Mouse (Mus musculus) limb, embryonic 13.5 days (tissue): ENCODE results near the gene Pip4p1. TPM values are rescaled to one million over a fixed set of nuclear protein-coding genes. Genes with fewer than 3 reads are reported as not detected.
"Not testable (repeated sequence)": the region's sequence is repeated elsewhere in the genome, so short reads cannot be mapped to it uniquely, and the experiment has no call there.

Source experiments
- ATAC-seq: fragments of 200-750 bp; cut with Nextera tagmentation; 2 replicates; pipeline ENCODE4 v1.8.0; 2017; ENCODE audit warnings: low read depth, moderate number of reproducible peaks, moderate TSS enrichment; ENCODE audit not compliant: low FRiP score
- H3K27ac ChIP-seq: fragments of 300-500 bp; sonication (generic); 2 replicates; pipeline ENCODE4 v1.5.1; 2015; ENCODE audit warnings: inconsistent platforms, mild to moderate bottlenecking, moderate library complexity
- H3K27me3 ChIP-seq: fragments of 300-500 bp; sonication (generic); 2 replicates; pipeline ENCODE4 v1.6.1; 2015; ENCODE audit warnings: mild to moderate bottlenecking, inconsistent platforms
- H3K36me3 ChIP-seq: fragments of 300-500 bp; sonication (generic); 2 replicates; pipeline ENCODE4 v1.6.1; 2015; ENCODE audit warnings: inconsistent platforms, mild to moderate bottlenecking, moderate library complexity
- H3K4me1 ChIP-seq: fragments of 300-500 bp; sonication (generic); 2 replicates; pipeline ENCODE4 v1.6.1; 2015; ENCODE audit warnings: inconsistent platforms
- H3K4me2 ChIP-seq: fragments of 300-500 bp; sonication (generic); replicated peaks from 2 replicates; pipeline ENCODE4 v1.6.1; 2015; ENCODE audit warnings: inconsistent platforms, mild to moderate bottlenecking, moderate library complexity
- H3K4me3 ChIP-seq: fragments of 300-500 bp; sonication (generic); 2 replicates; pipeline ENCODE4 v1.5.1; 2015; ENCODE audit warnings: moderate library complexity, mild to moderate bottlenecking, inconsistent platforms
- H3K9ac ChIP-seq: fragments of 300-500 bp; sonication (generic); 2 replicates; pipeline ENCODE4 v1.6.1; 2015; ENCODE audit warnings: mild to moderate bottlenecking, inconsistent platforms
- H3K9me3 ChIP-seq: fragments of 300-500 bp; sonication (generic); 2 replicates; pipeline ENCODE4 v1.6.1; 2016; ENCODE audit warnings: inconsistent platforms
- WGBS: fragments of 180-500 bp; shearing (Covaris S2); methylation state at CpG from one replicate; pipeline ENCODE4 v1.1.7; 2015; 5-methylcytosine and 5-hydroxymethylcytosine counted together
- polyA plus RNA-seq: library from polyadenylated mRNA; unstranded; fragments of >200 nt; fragmentation: Nextera tagmentation; extraction: Ambion mirVana; gene quantifications from 2 replicates; pipeline ENCODE4 v1.2.1, GENCODE M21; 2015

The Pip4p1 gene
- polyA plus RNA-seq, 1 experiment from 2014 or later: 46.8 TPM

- ATAC-seq: not testable (repeated sequence)
Measured at GRCm38 (mm10) chr14:50958289-50958995, 27.8 kb upstream of the Pip4p1 start.

GRCm38 (mm10) chr14:50957146-50957545 is 26.5 kb upstream of the Pip4p1 start:
- H3K27ac ChIP-seq, H3K27me3 ChIP-seq, H3K36me3 ChIP-seq, H3K4me2 ChIP-seq, H3K4me1 ChIP-seq, H3K9ac ChIP-seq, H3K4me3 ChIP-seq, ATAC-seq, H3K9me3 ChIP-seq: not testable (repeated sequence)
- WGBS: 62% methylated on average over 3 of the region's 3 CpGs

More at GRCm38 (mm10) chr14:50958289-50958995, 27.8 kb upstream of the Pip4p1 start:
- WGBS: 85% methylated on average over 5 of the region's 5 CpGs
- H3K27ac ChIP-seq, H3K4me3 ChIP-seq, H3K4me2 ChIP-seq, H3K9me3 ChIP-seq, H3K9ac ChIP-seq, H3K27me3 ChIP-seq, H3K36me3 ChIP-seq, H3K4me1 ChIP-seq: not testable (repeated sequence)

- H3K4me1 ChIP-seq, ATAC-seq, H3K27me3 ChIP-seq, H3K9me3 ChIP-seq, H3K27ac ChIP-seq, H3K9ac ChIP-seq, H3K4me2 ChIP-seq, H3K36me3 ChIP-seq, H3K4me3 ChIP-seq: not testable (repeated sequence)
- 82% methylated on average over 6 of the region's 6 CpGs for WGBS
Measured at GRCm38 (mm10) chr14:50956724-50957123, 26.1 kb upstream of the Pip4p1 start.

- not testable (repeated sequence) for H3K27ac ChIP-seq, H3K4me1 ChIP-seq, H3K9ac ChIP-seq, H3K9me3 ChIP-seq, H3K27me3 ChIP-seq
- H3K4me2 ChIP-seq: peak within 1 kb of the TSS; percentile 50
- WGBS: 6% methylated on average over 18 of the region's 19 CpGs
- peak; percentile 84 for ATAC-seq
- peak within 1 kb of the TSS; percentile 19; the same call in 1 of the 2 replicates for H3K4me3 ChIP-seq
- peaks cover 12% of the 10 kb centered on the region for H3K36me3 ChIP-seq
Measured at GRCm38 (mm10) chr14:50955942-50956508, 25.4 kb upstream of the Pip4p1 start, which contains the start of gene Pnp2. Pnp2 (plus strand) TSS chr14:50955992.

- Histone ChIP-seq H3K36me3 (peaks cover 15% of the 10 kb centered on the region), H3K27ac (no peak overlapping the region), H3K9ac (no peak overlapping the region), H3K4me1 (no peaks in the 10 kb centered on the region), H3K9me3 (no peaks in the 10 kb centered on the region), H3K4me3 (no peak overlapping the region), H3K4me2 (no peak overlapping the region), H3K27me3 (no peaks in the 10 kb centered on the region)
- 91% methylated on average over 10 of the region's 10 CpGs for WGBS
- ATAC-seq: no peak
Measured at GRCm38 (mm10) chr14:50955487-50955886, 24.8 kb upstream of the Pip4p1 start.

- Histone ChIP-seq H3K9ac (peak overlapping the region; percentile 63; the same call in 1 of the 2 replicates), H3K4me3 (peak overlapping the region; percentile 51), H3K4me2 (peak overlapping the region; percentile 66)
- ATAC-seq, H3K4me1 ChIP-seq, H3K27me3 ChIP-seq, H3K36me3 ChIP-seq, H3K27ac ChIP-seq, H3K9me3 ChIP-seq: not testable (repeated sequence)
- 27% methylated on average over 3 of the region's 3 CpGs for WGBS
Measured at GRCm38 (mm10) chr14:50945526-50945925, 14.9 kb upstream of the Pip4p1 start.

GRCm38 (mm10) chr14:50945081-50945480 is 14.4 kb upstream of the Pip4p1 start:
- H3K9me3 ChIP-seq, H3K27me3 ChIP-seq, H3K36me3 ChIP-seq, H3K4me1 ChIP-seq, ATAC-seq: not testable (repeated sequence)
- 3% methylated on average over 6 of the region's 6 CpGs for WGBS
- Histone ChIP-seq H3K27ac (peak overlapping the region; percentile 89; the same call in 1 of the 2 replicates), H3K4me3 (peak overlapping the region; percentile 51), H3K4me2 (peak overlapping the region; percentile 66), H3K9ac (peak overlapping the region; percentile 63)

GRCm38 (mm10) chr14:50944668-50945033 is 14.0 kb upstream of the Pip4p1 start:
- peak overlapping the region; percentile 63 for H3K9ac ChIP-seq
- peak overlapping the region; percentile 89 for H3K27ac ChIP-seq
- H3K4me3 ChIP-seq: peak overlapping the region; percentile 51
- H3K36me3 ChIP-seq, H3K27me3 ChIP-seq, H3K9me3 ChIP-seq, H3K4me1 ChIP-seq: not testable (repeated sequence)
- peak; percentile 94 for ATAC-seq
- peak overlapping the region; percentile 66 for H3K4me2 ChIP-seq
- WGBS: 1% methylated on average over 14 of the region's 15 CpGs

GRCm38 (mm10) chr14:50943932-50944667 is 13.4 kb upstream of the Pip4p1 start, which contains the start of gene Gm49342:
Gm49342 (plus strand) TSS chr14:50944517.
- no peaks in the 10 kb centered on the region for H3K9me3 ChIP-seq
- 19% methylated on average over 31 of the region's 31 CpGs for WGBS
- peaks cover 4% of the 10 kb centered on the region for H3K36me3 ChIP-seq
- ATAC-seq: peak; percentile 97
- peak within 1 kb of the TSS; percentile 89 for H3K27ac ChIP-seq
- no peaks in the 10 kb centered on the region for H3K27me3 ChIP-seq
- H3K9ac ChIP-seq: peak within 1 kb of the TSS; percentile 63
- peak within 1 kb of the TSS; percentile 51 for H3K4me3 ChIP-seq
- peak within 1 kb of the TSS; percentile 66 for H3K4me2 ChIP-seq
- peaks cover 8% of the 10 kb centered on the region; the same call in 1 of the 2 replicates for H3K4me1 ChIP-seq

- 33% methylated on average over 2 of the region's 2 CpGs for WGBS
- Histone ChIP-seq H3K4me3 (no peak overlapping the region), H3K36me3 (no peaks in the 10 kb centered on the region), H3K4me2 (no peak overlapping the region), H3K9me3 (no peaks in the 10 kb centered on the region), H3K27ac (no peak overlapping the region), H3K27me3 (no peaks in the 10 kb centered on the region), H3K4me1 (peaks cover 2% of the 10 kb centered on the region; the same call in 1 of the 2 replicates), H3K9ac (no peak overlapping the region)
- no peak for ATAC-seq
Measured at GRCm38 (mm10) chr14:50938940-50939339, 8.3 kb upstream of the Pip4p1 start.

- H3K36me3 ChIP-seq: no peaks in the 10 kb centered on the region
- no peak overlapping the region for H3K27ac ChIP-seq
- H3K4me1 ChIP-seq: no peaks in the 10 kb centered on the region
- no peak overlapping the region for H3K9ac ChIP-seq
- H3K9me3 ChIP-seq: no peaks in the 10 kb centered on the region
- ATAC-seq: no peak
- H3K27me3 ChIP-seq: no peaks in the 10 kb centered on the region
- no peak overlapping the region for H3K4me3 ChIP-seq
- H3K4me2 ChIP-seq: no peak overlapping the region
- 90% methylated on average over 3 of the region's 3 CpGs for WGBS
Measured at GRCm38 (mm10) chr14:50938119-50938908, 7.7 kb upstream of the Pip4p1 start.
